Mouse (Mus musculus) c-Kit-positive CD71-negative TER-119-negative erythroid progenitor cells, embryonic 14.5 days (primary cell): ENCODE measurements around the gene Kif5a.

Experiments used
- DNase-seq: peaks from one replicate; pipeline ENCODE4 v3.0.0-alpha.2; 2013; ENCODE audit warnings: low read depth

The Kif5a gene

GRCm38 (mm10) chr10:127217177-127217576 is 46.0 kb downstream of the Kif5a start:
- no peak for DNase-seq

GRCm38 (mm10) chr10:127216456-127216855 is 46.7 kb downstream of the Kif5a start:
- DNase-seq = no peak

- DNase-seq = no peak
Observed at GRCm38 (mm10) chr10:127214422-127214803, 48.7 kb downstream of the Kif5a start.

- no peak for DNase-seq
Observed at GRCm38 (mm10) chr10:127213704-127214421, 49.3 kb downstream of the Kif5a start.

- no peak for DNase-seq
Observed at GRCm38 (mm10) chr10:127213272-127213671, 49.9 kb downstream of the Kif5a start.

- DNase-seq = no peak
Observed at GRCm38 (mm10) chr10:127211414-127211854, 51.7 kb downstream of the Kif5a start, which contains the start of gene Pip4k2c. Pip4k2c (minus strand) TSS chr10:127211585.

- no peak for DNase-seq
Observed at GRCm38 (mm10) chr10:127210961-127211405, 52.2 kb downstream of the Kif5a start.

- DNase-seq = no peak
Observed at GRCm38 (mm10) chr10:127209928-127210570, 53.1 kb downstream of the Kif5a start.

GRCm38 (mm10) chr10:127208921-127209320 is 54.2 kb downstream of the Kif5a start:
- DNase-seq = no peak

GRCm38 (mm10) chr10:127205373-127205772 is 57.8 kb downstream of the Kif5a start:
- no peak for DNase-seq

- no peak for DNase-seq
Observed at GRCm38 (mm10) chr10:127204589-127204988, 58.6 kb downstream of the Kif5a start.

GRCm38 (mm10) chr10:127203106-127203505 is 60.0 kb downstream of the Kif5a start:
- no peak for DNase-seq

GRCm38 (mm10) chr10:127200279-127200678 is 62.9 kb downstream of the Kif5a start:
- no peak for DNase-seq

GRCm38 (mm10) chr10:127199474-127199873 is 63.7 kb downstream of the Kif5a start:
- DNase-seq = no peak

- no peak for DNase-seq
Observed at GRCm38 (mm10) chr10:127199068-127199467, 64.1 kb downstream of the Kif5a start.

- DNase-seq = no peak
Observed at GRCm38 (mm10) chr10:127198492-127198891, 64.7 kb downstream of the Kif5a start.

- no peak for DNase-seq
Observed at GRCm38 (mm10) chr10:127197505-127198110, 65.5 kb downstream of the Kif5a start.

GRCm38 (mm10) chr10:127197104-127197503 is 66.0 kb downstream of the Kif5a start:
- DNase-seq = no peak

GRCm38 (mm10) chr10:127196392-127196791 is 66.8 kb downstream of the Kif5a start:
- no peak for DNase-seq

GRCm38 (mm10) chr10:127195328-127196129 is 67.6 kb downstream of the Kif5a start, which contains the start of gene Dtx3:
Dtx3 (minus strand) TSS chr10:127195728.
- no peak for DNase-seq

- DNase-seq = no peak
Observed at GRCm38 (mm10) chr10:127194428-127195327, 68.5 kb downstream of the Kif5a start.
